Mouse (Mus musculus) embryo, embryonic 10.5 days (tissue): ENCODE results near the gene Gjb3.
A peak's percentile ranks its signal among the peaks of the same experiment; 100 is the strongest.

Source experiments
- DNase-seq: peaks from one replicate; pipeline ENCODE4 v3.0.0-alpha.2; 2015; ENCODE audit warnings: low spot score

The Gjb3 gene

DNA sequence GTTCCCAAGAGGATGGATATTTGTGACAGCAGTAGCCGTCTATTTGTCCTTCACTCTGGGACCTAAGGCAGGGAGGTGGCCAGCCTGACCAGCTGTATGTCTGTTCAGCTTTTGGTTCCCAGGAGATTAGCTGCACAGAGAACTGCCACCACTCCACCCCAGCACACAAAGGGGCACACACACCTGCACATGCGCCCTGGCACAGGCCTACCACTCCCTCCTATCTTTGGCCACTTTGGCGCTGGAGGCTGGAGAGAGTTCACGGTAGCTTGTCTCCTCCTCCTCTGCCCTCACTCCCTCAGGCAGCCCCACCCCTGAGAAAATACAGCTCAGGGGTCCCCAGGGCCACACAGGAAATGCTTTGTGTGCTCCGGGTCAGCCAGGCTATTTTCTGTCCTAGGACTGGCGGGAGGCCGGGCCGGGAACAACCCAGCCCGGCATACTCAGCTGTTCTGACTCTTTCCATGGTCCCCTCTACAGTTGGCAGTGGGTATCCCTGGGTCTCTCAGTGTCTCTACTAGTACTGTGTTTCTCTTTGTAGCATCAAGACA, 52.1 kb downstream of the Gjb3 start:
- DNase-seq: peak; percentile 24
